Mouse (Mus musculus) lung, embryonic 14.5 days (tissue): ENCODE results near the gene Spats2l. TPM values are rescaled to one million over a fixed set of nuclear protein-coding genes. Genes with fewer than 3 reads are reported as not detected.

Source experiments
- ATAC-seq: fragments of 200-750 bp; cut with Nextera tagmentation; 2 replicates; pipeline ENCODE4 v1.8.0; 2017; ENCODE audit warnings: mild to moderate bottlenecking, moderate TSS enrichment, moderate library complexity; ENCODE audit not compliant: insufficient read depth
- DNase-seq: peaks from one replicate; pipeline ENCODE4 v3.0.0-alpha.2; 2015
- H3K27ac ChIP-seq: fragments of 300-500 bp; sonication (generic); 2 replicates; pipeline ENCODE4 v1.5.1; 2014; ENCODE audit warnings: low read depth, mild to moderate bottlenecking, moderate library complexity
- H3K27me3 ChIP-seq: fragments of 300-500 bp; sonication (generic); 2 replicates; pipeline ENCODE4 v1.6.1; 2014; ENCODE audit warnings: low read length, control low read depth; ENCODE audit not compliant: insufficient read depth
- H3K36me3 ChIP-seq: fragments of 300-500 bp; sonication (generic); 2 replicates; pipeline ENCODE4 v1.6.1; 2014; ENCODE audit warnings: control low read depth; ENCODE audit not compliant: insufficient read depth
- H3K4me1 ChIP-seq: fragments of 300-500 bp; sonication (generic); 2 replicates; pipeline ENCODE4 v1.6.1; 2014; ENCODE audit warnings: antibody characterized with exemption, control low read depth; ENCODE audit not compliant: insufficient read depth
- H3K4me2 ChIP-seq: fragments of 300-500 bp; sonication (generic); 2 replicates; pipeline ENCODE4 v1.6.1; 2014; ENCODE audit warnings: mild to moderate bottlenecking
- H3K4me3 ChIP-seq: fragments of 300-500 bp; sonication (generic); 2 replicates; pipeline ENCODE4 v1.5.1; 2014; ENCODE audit warnings: low read depth, low read length
- H3K9ac ChIP-seq: fragments of 300-500 bp; sonication (generic); 2 replicates; pipeline ENCODE4 v1.6.1; 2014
- H3K9me3 ChIP-seq: fragments of 300-500 bp; sonication (generic); 2 replicates; pipeline ENCODE4 v1.6.1; 2016; ENCODE audit warnings: low read depth, low read length, control low read depth
- CTCF ChIP-seq: IDR thresholded peaks from 2 replicates; pipeline ENCODE4 v1.5.1; 2016; ENCODE audit warnings: antibody characterized with exemption, low read depth
- WGBS: fragments of 180-500 bp; shearing (Covaris S2); extraction: QIAGEN DNeasy Blood & Tissue Kit; methylation state at CpG from one replicate; pipeline ENCODE4 v1.1.7; 2014; 5-methylcytosine and 5-hydroxymethylcytosine counted together
- polyA plus RNA-seq: library from polyadenylated mRNA; unstranded; fragments of >200 nt; fragmentation: Nextera tagmentation; extraction: Ambion mirVana; gene quantifications from 2 replicates; pipeline ENCODE4 v1.2.1, GENCODE M21; 2014

Spats2l gene
- polyA plus RNA-seq = 81.2 and 81.9 TPM in 2 replicates

DNA sequence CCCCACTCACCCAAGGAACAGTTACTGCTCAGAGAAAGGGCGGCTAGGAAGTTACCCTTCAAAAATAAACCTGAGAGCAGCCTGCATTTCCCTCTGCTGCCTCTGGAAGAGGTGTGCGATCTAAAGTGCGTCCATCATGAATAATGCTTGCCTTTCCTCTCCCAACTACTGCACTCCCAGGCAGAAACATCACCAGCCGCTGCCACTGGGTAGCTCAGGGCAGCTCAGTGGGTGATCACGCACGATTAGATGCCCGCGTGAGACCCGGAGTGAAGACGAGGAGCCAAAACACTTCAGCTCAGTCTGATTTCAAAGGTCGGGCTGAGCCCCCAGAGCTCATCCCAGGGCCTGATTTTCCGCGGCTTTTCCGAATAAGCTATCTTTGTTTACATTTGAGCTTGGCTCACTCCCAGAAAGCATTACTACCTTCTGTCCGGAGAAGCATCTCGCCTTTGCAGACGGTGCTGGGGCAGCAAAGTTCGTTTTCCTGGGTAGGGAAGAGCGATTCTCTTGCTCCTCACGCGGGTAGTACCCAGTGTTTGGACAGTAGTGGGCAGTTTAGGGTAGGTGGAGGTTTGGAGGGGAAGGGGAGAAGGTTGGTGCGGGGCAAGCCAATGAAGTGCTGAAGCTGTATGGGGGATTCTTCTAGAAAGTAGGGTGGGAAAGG lies at the start of gene Spats2l:
Gene Spats2l (plus strand): TSS at position 162 of the 667 bp plus-strand sequence.
- H3K9me3 ChIP-seq = no peaks in the 10 kb centered on the region
- peak; percentile 78 for ATAC-seq

DNA sequence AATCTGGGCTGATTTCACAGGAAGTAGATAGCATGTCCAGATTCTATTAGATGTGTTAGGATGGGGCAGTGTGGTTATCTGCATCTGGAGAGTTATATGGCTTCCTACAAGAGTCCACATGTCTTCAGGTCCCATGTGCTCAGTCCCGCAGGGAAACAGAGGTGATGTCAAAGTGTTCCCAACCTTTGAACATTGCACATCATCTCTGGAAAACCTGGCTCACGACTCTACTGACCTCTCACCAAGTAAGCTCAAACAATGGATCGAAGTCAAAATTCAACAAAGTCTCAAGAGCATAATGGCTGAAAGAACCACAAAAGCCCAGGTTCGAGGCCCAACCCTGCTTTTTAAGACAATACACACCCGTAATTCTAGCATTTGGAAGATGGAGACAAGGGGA lies 48.7 kb upstream of the Spats2l start:
- no peak for TF ChIP-seq CTCF
- ATAC-seq (no peak), DNase-seq (no peak)
- Histone ChIP-seq H3K36me3 (no peaks in the 10 kb centered on the region), H3K4me2 (no peak overlapping the region), H3K4me3 (no peak overlapping the region), H3K9me3 (no peaks in the 10 kb centered on the region), H3K27ac (no peak overlapping the region), H3K4me1 (no peaks in the 10 kb centered on the region), H3K9ac (no peak overlapping the region), H3K27me3 (no peaks in the 10 kb centered on the region)
- WGBS = 83% methylated on average over 5 of the region's 5 CpGs

More for the DNA sequence above, at the start of gene Spats2l:
- H3K9ac ChIP-seq = peak within 1 kb of the TSS; percentile 90
- under 1% methylated on average over 22 of the region's 22 CpGs for WGBS
- DNase-seq = peak; percentile 91
- peak; percentile 55 for TF ChIP-seq CTCF
- peak within 1 kb of the TSS; percentile 97 for H3K27ac ChIP-seq
- peak within 1 kb of the TSS; percentile 80 for H3K4me3 ChIP-seq
- peaks cover 4% of the 10 kb centered on the region; the same call in 1 of the 2 replicates for H3K4me1 ChIP-seq
- H3K36me3 ChIP-seq = no peaks in the 10 kb centered on the region
- no peaks in the 10 kb centered on the region for H3K27me3 ChIP-seq
- peak within 1 kb of the TSS; percentile 80 for H3K4me2 ChIP-seq

DNA sequence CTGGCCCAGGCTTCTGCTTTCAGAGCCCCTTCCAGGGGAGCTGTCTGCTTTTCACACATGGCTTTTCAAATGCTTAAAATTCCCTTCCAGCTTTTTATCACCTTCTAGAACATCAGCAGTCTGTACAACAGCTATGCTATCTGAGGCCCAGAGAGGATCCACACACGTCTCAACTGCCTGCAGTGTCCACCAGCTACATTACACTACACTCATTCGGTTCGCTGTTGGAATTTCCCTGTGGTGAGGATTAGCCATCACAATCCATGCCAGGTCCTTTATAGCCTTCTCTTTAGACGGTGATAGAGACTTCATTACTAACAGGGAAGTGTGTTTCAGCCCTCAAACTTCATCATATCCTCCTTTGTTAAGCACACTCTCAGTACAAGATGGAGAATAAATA lies 38.1 kb upstream of the Spats2l start:
- DNase-seq (no peak), ATAC-seq (no peak)
- no peaks in the 10 kb centered on the region for H3K36me3 ChIP-seq
- H3K9me3 ChIP-seq = no peaks in the 10 kb centered on the region
- no peak overlapping the region for H3K27ac ChIP-seq
- no peak overlapping the region for H3K4me2 ChIP-seq
- H3K27me3 ChIP-seq = no peaks in the 10 kb centered on the region
- H3K4me3 ChIP-seq = no peak overlapping the region
- H3K9ac ChIP-seq = no peak overlapping the region
- 53% methylated on average over 4 of the region's 4 CpGs for WGBS
- no peaks in the 10 kb centered on the region for H3K4me1 ChIP-seq
- TF ChIP-seq CTCF = no peak

DNA sequence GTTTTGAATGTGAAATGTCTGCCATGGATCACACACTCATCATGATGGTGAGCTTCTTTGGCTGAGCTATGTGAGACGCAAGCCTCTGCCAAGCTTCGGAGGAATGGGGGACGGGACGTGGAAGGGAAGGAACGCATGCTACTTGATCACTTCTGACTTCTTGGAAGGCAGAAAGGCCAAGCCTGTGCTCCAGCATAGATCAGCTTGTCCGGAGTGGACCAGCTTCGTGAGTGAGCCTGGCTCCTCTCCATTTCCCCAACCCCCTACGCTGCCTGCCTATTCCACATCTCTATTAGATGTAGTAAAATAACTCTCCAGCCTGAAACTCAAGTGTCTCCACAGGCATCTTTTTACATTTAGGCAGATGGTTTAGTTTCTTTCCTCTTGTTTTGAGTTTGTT lies 32.2 kb upstream of the Spats2l start:
- Histone ChIP-seq H3K4me3 (no peak overlapping the region), H3K27me3 (no peaks in the 10 kb centered on the region), H3K9ac (no peak overlapping the region), H3K36me3 (no peaks in the 10 kb centered on the region), H3K4me2 (no peak overlapping the region), H3K27ac (no peak overlapping the region), H3K9me3 (no peaks in the 10 kb centered on the region), H3K4me1 (peaks cover 3% of the 10 kb centered on the region; the same call in 1 of the 2 replicates)
- WGBS = 55% methylated on average over 8 of the region's 8 CpGs
- no peak for TF ChIP-seq CTCF
- peak; percentile 62; the same call in 1 of the 2 replicates for ATAC-seq
- peak; percentile 67 for DNase-seq

DNA sequence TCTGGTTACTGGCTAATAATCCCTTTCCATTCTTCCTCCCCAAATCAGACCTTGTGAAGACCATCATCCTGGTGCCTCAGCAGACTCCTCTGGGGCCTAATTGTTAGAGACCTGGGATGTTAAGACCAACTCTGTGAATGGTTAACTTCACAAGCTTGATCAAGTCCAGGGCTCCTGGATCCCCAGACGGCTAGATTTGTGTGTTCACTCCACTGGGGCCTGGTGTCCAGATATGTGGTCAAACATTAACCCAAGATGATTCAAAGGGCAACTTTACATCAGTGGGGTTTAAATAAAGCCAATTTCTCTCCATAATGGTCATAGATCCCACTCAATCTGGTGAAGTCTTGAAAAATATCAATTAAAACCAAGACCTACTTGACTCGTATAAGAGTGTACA lies 31.7 kb upstream of the Spats2l start:
- no peak overlapping the region for H3K4me2 ChIP-seq
- H3K4me3 ChIP-seq = no peak overlapping the region
- H3K4me1 ChIP-seq = peaks cover 3% of the 10 kb centered on the region; the same call in 1 of the 2 replicates
- no peaks in the 10 kb centered on the region for H3K9me3 ChIP-seq
- no peak for ATAC-seq
- H3K27ac ChIP-seq = no peak overlapping the region
- TF ChIP-seq CTCF = no peak
- no peaks in the 10 kb centered on the region for H3K36me3 ChIP-seq
- DNase-seq = no peak
- WGBS = 72% methylated on average over 2 of the region's 2 CpGs
- H3K9ac ChIP-seq = no peak overlapping the region
- H3K27me3 ChIP-seq = no peaks in the 10 kb centered on the region

DNA sequence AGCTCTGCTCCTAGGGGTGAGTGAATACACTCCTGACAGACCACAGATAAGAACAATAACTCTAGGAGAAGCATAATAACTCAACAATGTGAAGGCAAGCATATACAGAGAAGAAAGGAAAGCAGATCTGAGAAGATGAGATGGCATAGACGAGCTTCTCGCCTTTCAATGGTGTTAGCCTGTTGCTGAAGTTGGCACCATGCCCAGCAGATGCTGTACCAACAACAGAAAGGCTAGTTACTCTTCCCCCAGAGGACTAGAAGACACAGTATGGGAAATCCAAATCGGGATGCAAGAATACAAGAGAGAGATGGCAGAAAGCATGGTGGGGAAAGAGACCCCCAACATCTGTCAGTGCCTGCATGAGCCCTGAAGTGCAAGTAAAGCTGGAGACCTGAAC lies 22.2 kb upstream of the Spats2l start:
- 0 out of 2 replicates have a peak, but pooled peaks have one; percentile 21 for ATAC-seq
- no peaks in the 10 kb centered on the region for H3K4me1 ChIP-seq
- peak; percentile 70 for DNase-seq
- no peaks in the 10 kb centered on the region for H3K27me3 ChIP-seq
- no peak overlapping the region for H3K4me3 ChIP-seq
- H3K36me3 ChIP-seq = no peaks in the 10 kb centered on the region
- no peak overlapping the region for H3K4me2 ChIP-seq
- no peak overlapping the region for H3K27ac ChIP-seq
- WGBS = 41% methylated on average over 3 of the region's 3 CpGs
- TF ChIP-seq CTCF = no peak
- no peak overlapping the region for H3K9ac ChIP-seq
- H3K9me3 ChIP-seq = no peaks in the 10 kb centered on the region

DNA sequence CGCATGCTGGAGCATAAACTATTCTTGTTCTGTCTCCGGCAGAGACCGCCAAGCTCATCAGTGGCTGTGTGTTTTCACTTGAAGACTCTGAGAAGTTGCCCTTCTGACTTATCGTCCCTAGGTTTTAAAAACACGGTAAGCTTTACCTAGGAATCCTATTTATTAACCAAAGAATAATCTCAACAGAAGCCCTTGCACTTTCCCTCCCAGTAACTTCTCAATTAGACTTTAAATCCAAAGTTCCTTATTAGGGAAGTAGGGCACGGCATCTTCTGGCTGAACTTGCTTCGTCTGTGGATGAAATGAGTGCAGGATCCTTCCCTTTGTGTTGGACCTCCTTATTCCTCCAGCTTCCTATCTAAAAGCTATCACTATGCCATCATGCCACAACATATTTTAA lies 7.6 kb upstream of the Spats2l start:
- no peak overlapping the region for H3K4me3 ChIP-seq
- H3K9ac ChIP-seq = no peak overlapping the region
- 84% methylated on average over 7 of the region's 7 CpGs for WGBS
- no peak for TF ChIP-seq CTCF
- H3K36me3 ChIP-seq = no peaks in the 10 kb centered on the region
- H3K27ac ChIP-seq = no peak overlapping the region
- no peak for DNase-seq
- no peaks in the 10 kb centered on the region for H3K9me3 ChIP-seq
- no peaks in the 10 kb centered on the region for H3K27me3 ChIP-seq
- H3K4me1 ChIP-seq = no peaks in the 10 kb centered on the region
- no peak for ATAC-seq
- no peak overlapping the region for H3K4me2 ChIP-seq
